Mouse (Mus musculus): ENCODE data around the gene Uchl3. TPM values are rescaled to one million over a fixed set of nuclear protein-coding genes. Genes with fewer than 3 reads are reported as not detected.

Gene Uchl3
- polyA plus RNA-seq (2014; fragmentation: Illumina TruSeq; extraction: RNeasy Lipid Tissue Mini Kit (QIAGEN cat#74804); ENCODE audit: low read depth, low replicate concordance): 92.5 TPM

DNA sequence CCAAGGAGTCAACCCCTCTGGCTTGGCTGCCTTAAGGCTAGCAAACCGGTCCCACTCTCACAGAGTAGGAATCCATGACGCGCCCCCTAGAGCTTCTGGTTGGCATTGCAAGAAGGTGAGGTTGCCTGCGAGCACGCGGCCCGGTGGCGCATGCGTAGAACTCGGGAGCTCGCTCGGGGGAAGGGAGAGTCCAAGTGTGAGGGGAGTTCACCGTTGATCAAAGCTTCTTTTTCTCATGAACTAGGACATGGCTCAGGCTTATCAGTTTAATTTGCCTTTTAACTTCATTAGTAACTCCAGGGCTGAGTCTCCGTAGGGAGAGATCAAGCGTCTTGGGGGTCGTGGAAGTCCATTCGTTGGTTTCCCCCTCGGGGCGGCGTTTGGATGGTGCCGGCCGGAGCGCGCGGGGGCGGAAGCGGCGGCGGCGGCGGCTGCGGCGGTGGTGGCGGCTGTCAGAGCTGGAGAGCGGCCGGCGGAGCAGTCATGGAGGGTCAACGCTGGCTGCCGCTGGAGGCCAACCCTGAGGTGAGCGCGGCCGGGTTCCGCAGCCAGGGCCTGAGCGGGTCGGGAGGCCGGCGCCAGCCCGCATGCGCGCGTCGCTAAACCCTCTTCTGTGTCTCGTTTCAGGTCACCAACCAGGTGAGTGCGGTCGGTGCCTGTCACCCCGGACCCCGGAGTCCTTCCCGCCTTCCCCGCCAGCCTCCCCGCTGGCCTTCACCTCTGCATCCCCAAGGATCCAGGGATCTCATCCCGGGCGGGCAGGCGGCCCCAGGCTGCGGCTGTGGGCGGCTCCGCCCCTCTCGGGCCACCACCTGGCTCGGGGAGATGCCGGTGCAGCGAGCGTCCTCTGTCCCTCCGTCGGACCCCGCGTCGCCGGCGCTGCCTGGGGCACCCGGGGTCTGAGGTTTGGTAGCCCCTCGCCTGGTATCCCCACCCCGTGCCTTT lies at the start of gene Uchl3:
Gene Uchl3, plus strand, starts transcription at position 387 of the 945 bp plus-strand sequence.

DNA sequence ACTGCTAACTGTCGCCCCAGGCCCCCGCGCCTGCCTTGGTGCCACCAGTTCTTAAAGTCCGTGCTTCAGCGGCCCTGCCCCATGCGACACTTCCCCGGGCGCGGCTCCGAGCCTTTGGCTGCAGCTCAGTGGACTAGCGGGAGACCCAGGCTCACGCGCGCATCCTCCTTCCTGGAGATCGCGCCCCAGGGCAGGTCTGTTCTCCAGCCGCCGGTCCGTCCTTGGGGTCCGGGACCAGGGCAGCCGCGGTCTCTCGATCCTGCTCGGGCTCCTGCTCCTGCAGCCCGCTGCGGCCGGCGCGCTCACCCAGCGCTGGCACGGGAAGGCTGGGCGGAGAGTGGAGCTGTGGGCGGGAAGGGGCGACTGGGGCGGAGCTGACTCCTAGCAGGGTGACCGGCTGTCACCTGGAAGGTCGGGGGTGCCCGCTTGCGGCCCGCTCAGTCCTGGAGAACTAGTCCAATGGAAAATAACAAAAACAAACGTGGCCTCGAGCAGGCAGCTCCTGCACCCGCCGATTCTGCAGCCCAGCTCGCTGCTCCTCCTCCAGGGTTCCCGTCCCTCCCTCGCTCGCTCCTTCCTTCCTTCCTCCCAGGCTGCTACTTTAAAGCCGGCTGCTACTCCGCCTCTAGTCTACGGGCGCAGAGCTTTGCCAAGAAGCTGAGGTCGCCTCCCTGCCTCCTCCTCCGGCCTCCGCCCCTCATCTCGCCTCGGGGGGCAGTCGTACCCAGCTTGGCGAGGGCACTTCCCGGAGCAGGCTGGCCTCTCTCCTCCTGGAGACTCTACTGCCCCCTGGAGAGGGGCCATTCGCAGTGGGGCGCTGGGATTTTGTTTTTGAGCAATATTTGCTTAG lies 45.0 kb upstream of the Uchl3 start, which contains the start of gene Tbc1d4:
Gene Tbc1d4, minus strand, starts transcription at position 673 of the 850 bp plus-strand sequence.

DNA sequence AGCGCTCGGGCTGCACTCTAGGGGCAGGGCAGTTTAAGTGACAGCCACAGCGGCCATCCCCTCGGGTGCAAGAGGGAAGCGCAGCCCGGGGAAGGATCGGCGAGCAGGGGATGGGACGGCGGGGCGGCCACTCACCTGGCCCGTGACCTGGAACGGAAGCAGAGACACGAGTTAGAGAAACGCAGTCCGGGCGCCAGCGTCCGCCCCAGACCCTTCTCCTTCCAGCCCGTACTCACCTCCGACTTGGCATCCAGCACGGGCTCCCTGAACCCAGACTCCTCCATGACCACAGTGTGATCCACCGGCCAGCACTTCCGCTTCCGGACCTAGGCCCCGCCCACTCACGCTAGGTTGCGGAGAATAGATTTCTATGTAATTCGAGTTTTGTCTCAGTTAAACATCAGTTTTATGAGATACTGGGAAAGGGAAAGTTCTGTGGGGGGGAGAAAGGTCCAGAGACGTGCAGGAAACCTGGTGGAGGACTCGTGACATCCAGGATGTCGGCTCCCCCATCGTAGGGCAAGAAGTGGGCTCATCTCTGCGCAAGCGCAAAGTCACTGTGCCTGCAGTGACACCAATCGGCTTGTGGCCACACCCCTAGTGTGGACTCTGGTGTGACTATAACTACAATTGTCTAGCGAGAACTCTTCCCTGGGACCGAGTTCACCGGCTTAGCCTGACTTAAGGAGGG lies 13.5 kb upstream of the Uchl3 start, which contains the start of gene Commd6:
Gene Commd6, minus strand, starts transcription at position 534 of the 691 bp plus-strand sequence.

DNA sequence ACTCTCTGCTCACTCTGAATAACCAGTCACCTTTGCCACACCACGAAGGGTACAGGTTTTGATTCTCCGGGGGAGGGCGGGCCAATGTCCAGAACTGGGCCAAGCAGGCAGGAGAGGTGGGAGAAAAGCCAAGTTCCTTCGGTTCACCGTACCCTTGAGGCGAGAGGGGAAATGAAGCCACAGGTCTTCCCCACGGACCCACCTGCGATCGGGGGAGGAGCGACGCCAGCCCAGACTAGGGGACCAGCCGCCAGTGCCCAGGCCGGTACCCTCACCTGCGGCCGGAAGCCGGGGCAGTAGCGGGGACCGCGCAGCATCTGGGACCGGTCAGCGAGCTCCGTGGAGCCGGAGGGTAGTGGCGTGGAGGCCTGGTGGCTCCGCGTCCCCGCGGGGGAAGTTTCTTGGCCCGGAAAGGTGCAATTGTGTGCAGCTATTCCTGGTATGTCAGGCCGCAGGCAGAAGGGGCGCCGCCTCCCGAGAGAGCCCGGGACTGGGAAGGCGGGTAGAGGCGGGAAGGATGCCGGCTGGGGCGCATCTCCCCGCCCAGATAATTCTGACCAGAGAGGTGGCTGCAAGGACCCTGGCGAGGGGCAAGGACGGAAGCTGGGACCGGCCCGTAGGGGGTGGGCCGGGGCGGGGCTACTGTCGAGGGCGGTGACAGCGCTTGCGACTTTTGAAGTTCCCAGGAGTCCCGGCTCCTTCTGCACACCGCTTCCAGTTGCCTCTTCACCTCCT lies 75.6 kb downstream of the Uchl3 start, which contains the start of the genes Gm9922 and Lmo7:
Gene Gm9922, minus strand, starts transcription at position 578 of the 735 bp plus-strand sequence.
Gene Lmo7, plus strand, starts transcription at position 721 of the 735 bp plus-strand sequence.

Other genes starting within 250 kb of the Uchl3 start
- 3.8 TPM for gene Tbc1d4, start 44.8 kb upstream of the Uchl3 start, polyA plus RNA-seq (2014; fragmentation: Illumina TruSeq; extraction: RNeasy Lipid Tissue Mini Kit (QIAGEN cat#74804); ENCODE audit: low read depth, low replicate concordance)
- gene Commd6, start 13.3 kb upstream of the Uchl3 start, polyA plus RNA-seq (2014; fragmentation: Illumina TruSeq; extraction: RNeasy Lipid Tissue Mini Kit (QIAGEN cat#74804); ENCODE audit: low read depth, low replicate concordance): 70.6 TPM
- gene Gm9922, start 75.8 kb downstream of the Uchl3 start, polyA plus RNA-seq (2014; fragmentation: Illumina TruSeq; extraction: RNeasy Lipid Tissue Mini Kit (QIAGEN cat#74804); ENCODE audit: low read depth, low replicate concordance): not detected
- 17.4 TPM for gene Lmo7, start 76.0 kb downstream of the Uchl3 start, polyA plus RNA-seq (2014; fragmentation: Illumina TruSeq; extraction: RNeasy Lipid Tissue Mini Kit (QIAGEN cat#74804); ENCODE audit: low read depth, low replicate concordance)